Mouse (Mus musculus): ENCODE measurements around the gene Otp.

Otp gene

DNA sequence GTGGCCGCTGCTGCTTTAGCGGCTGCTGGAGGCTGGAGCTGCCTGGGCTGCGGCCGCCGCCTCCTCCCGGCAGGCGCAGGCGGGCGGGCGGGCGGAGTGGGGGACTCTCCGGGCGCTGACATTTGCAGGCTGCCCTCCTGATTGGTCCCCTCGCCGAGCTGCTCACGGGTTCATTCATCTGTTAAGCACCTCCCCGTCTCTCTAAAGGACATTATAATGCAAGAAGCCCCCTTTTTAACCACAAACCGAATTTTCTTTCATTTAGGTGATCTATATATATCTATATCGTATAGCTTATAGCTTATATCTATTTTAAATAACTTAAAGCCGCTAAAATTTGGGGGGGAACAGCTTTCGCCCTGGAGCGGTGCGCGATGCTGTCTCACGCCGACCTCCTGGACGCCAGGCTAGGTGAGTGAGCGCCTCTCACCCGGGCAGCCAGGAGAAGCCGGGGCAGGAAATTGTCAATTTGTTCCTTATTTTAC is at the start of gene Otp:
Gene Otp, plus strand, starts transcription at position 207 of the 485 bp plus-strand sequence.
- no peak for DNase-seq (ENCODE audit: low read depth, low spot score)

DNA sequence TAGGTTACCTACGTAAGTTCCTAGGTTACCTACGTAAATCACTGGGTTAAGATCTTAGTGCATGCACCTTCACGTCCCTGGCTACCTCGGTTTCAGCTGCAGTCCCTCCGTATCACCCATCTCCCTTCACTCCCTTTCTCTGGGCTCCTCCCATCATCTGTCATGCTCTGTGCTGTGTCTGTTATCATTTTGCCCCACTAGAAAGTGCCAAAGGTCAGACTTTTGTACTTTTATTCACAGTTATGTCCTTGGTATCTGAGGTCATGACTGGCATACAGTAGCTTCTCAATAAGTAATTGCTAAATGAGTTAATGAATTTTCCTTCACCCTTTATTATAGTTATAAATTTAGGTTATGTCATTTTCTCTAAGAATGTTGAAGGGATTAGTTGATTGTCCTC is 49.0 kb upstream of the Otp start:
- no peak for DNase-seq (ENCODE audit: low read depth, low spot score)

DNA sequence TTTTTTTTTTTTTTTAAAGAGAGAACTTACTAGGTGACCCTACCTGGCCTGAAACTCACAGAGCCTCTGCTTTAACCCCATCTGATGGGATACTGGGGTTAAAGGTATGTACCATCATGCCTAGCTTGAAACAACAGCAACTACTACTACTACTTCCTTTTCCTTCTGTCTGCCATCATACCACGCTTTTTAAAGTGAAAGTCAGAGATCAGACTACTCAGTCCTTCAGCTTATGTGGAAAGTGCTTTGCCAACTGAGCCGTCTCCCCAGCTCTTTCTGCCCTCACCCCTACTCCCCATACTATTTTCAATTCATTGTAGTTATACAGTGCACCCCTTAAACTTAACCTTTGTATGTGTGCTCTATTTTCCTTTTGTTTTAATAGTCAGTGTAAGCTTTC is 48.4 kb upstream of the Otp start:
- DNase-seq (ENCODE audit: low read depth, low spot score): no peak

DNA sequence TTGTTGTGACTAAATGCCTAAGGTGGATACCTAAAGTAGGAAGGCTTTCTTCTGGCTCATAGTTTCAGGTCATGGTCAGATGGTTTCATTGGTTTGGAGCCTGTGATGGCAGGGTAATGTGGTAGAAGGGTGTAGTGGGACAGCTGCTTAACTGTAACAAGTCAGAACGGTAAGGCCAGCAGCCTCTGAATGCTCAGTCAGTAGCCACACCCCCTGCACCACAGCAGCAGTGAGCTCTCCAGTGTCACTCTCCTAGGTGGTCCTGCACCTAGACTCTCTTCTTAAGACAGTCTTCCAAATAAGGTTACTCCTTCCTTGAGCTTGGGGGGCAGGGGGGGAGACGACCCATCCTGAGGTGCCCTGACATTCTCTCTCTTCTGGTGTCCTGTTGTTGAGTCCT is 47.6 kb upstream of the Otp start:
- no peak for DNase-seq (ENCODE audit: low read depth, low spot score)

DNA sequence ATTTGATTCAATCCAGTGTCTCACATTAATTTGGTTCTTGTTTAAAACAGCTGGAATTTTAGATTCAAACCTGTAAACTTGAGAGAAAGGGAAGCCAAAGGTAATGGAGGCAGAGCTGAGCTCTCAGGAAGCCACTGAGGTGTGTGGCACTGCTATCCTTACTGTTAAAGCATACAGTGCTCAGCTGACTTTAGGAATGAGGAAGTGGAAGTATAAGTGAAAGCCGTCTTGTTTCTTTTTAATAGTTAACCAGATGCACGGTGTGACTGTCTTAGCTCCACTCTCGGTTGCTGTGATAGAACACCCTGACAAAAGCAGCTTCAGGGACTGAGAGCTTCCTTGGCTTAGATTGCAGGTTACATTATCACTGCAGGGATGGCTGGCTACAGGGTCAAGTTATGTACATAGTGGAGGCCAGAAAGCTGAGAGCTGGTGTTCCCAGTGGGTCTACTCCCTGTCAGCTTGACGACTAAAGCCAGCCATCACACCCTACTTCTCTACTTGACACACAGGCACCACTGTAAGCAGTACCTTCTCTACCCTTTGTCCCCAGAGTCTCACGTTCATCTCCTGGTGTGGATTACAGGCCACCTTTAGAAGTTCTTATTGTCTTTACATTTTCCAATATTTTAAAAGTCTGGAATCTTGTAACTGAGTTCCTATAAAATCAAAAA is 37.2 kb upstream of the Otp start:
- no peak for DNase-seq (ENCODE audit: low read depth, low spot score)

DNA sequence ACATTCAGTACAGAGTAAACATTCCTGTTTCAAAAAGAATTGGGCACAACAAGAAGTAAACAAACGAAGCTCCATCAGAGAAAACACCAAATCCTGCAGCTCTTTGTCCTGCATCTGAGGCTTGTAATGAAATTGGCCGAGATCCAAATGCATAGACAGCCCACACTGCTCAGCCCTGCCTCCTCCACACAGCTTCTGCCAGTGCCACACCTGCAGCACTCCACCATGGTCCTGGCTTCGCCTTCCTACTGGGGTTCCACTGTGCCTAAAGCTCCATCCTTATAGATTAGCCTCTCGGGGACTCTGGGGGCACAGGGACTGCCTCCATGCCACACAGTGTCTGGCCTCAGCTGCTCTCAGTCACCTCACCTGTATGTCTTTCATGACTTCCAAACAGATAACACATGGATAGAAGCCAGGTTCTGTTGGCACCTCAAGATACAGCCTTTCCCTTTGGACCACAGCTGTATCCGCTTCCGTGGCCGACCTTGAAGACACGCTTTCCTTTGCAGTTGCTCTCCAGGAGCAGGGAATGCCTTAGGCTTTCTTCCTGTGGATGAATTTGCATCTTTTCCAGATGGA is 36.6 kb upstream of the Otp start:
- DNase-seq (ENCODE audit: low read depth, low spot score): no peak

DNA sequence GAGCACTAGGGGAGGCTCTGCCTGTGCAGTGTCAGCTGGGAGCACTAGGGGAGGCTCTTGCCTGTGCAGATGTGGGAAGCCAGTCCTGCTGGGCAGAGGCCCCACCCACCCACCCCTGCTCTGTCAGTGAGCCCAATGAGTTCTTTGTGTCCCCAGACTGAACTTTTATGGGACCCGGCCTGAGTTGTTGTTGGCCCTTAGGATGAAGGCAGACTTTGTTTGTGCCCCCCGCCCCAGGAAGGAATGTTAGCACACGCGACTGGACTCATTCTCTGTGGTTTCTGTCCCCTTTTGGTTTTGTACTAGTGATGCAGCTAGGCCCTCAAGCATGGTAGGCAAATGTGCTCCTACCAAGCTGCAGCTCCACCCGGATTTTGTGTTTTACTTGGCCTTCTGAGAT is 32.2 kb upstream of the Otp start:
- no peak for DNase-seq (ENCODE audit: low read depth, low spot score)

DNA sequence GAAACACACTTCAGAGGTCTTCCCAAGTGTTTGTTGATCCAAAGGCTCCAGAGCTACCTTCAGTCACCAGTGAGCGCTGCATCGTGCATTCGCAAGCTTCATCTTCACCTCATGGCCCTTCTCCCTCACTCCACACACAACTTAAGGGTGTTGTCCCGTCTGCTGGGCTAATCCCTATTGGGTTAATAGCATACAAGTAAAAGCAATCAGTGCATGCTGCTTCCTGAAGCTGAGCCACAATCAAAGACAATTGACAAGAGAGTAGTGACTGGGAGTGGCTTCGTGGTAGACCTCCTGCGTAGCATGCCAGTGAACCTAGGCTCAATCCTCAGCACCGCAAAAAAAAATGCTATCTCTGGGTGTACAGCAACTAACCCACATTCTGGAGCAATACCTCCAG is 27.5 kb upstream of the Otp start:
- DNase-seq (ENCODE audit: low read depth, low spot score): no peak

DNA sequence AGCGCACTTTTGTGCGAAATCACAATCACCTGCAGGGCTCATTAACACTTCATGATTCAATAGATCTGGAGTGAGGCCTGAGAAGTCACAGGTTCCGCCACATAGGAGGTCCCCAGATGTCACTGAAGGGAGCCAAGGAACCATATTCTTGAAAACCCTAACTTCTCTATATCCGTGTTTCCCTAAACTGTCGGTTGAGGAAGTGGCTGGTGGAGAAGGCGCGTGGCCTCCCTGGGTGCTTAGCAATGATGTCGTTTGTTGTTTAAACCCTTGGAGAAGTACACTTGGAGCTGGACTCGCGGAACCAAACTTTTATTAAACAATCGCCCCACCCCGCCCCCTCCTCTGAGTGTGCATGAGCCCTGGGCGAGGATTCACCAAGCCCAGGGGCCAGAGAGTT is 26.1 kb upstream of the Otp start:
- no peak for DNase-seq (ENCODE audit: low read depth, low spot score)

DNA sequence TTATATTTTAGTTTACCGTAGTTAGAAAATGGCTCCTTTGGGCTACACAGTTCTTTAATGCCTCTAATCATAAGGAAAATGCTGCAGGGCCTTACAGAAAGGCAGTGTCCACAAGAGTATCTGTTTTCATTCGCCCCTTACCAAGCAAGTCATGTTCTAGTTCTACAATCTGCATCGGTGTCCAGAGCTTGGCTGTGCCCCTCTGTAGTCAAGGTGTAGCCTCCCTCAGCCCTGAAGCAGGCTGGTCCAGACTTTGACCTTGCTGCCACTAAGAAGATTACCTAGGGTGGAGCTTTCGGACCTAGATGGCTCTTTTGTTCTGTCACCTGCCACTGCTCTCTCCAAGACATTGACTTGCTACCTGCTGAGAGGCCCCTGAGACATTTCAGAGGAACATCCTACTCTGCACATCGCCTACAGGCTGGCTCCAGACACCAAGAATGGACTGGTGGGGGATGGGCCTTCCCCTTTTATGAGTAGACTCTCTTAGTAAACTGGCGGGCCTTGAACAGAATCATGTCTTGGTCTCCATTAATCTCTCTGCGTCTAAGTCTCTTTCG is 17.3 kb upstream of the Otp start:
- no peak for DNase-seq (ENCODE audit: low read depth, low spot score)

DNA sequence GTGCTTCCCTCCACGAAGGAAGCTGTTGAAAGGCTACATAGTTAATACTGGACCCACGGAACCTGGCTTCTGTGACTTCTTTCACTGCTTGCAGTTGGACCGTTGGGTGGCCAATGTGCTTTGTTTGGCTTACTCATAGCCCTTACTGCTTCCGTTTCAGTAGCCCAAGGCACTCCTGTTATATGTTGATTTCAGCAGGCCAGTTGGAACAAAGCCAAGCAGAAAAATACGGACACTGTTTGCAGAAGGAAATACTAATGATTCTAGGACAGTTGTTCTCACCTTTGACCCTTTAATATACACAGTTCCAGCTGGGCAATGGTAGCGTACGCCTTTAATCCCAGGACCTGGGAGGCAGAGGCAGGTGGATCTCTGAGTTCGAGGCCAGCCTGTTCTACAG is 16.1 kb upstream of the Otp start:
- DNase-seq (ENCODE audit: low read depth, low spot score): no peak

DNA sequence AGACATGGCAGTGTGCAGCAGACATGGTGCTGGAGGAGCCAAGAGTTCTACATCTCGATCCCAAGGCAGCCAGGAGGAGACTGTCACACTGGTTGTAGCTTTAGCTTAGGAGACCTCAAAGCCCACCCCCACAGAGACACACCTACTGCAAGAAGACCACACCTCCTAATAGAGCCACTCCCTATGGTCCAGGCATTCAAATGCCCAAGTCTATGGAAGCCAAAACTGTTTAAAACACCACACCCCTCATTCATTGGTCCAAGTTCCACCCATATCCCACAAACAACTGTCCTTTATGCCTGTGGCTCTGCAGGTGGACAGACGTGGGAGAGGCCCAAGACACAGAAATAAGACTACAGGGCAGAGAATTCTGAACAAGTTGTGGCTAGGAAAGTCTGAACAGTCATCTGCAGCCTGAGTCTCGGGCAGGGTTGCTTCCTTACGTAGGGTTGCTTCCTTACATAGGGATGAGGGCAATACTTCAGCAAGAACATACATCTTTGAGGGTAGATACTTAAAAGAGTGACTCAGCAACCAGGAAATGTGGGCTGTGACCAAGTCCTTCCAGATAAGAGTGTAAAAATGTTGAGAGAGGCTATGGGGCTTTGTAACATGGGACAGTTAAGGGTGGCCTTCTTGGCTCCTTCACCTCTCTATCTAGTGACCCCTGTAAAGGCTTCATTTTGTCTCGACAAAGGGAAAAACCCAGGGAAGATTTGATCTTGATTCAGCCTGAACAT is 12.7 kb upstream of the Otp start:
- DNase-seq (ENCODE audit: low read depth, low spot score): no peak

DNA sequence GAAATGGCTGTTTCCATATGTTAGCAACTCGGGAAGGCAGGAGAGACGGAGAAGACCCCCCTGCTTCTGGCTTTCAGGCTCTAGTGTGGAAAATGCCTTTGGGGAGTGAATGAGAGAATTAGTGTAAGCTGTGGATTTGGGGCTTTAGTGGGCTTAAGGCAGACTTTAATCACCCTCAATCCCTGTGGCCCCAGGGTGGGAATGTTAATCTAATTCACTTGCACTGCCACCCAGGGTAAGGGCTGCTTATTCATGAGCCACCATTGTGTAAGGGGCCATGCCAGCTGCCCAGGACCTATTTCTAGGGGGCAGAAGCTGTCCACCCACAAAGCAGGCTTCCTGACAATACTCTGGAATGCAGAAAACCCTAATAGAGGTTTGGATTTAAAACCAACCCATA is 8.5 kb upstream of the Otp start:
- no peak for DNase-seq (ENCODE audit: low read depth, low spot score)

DNA sequence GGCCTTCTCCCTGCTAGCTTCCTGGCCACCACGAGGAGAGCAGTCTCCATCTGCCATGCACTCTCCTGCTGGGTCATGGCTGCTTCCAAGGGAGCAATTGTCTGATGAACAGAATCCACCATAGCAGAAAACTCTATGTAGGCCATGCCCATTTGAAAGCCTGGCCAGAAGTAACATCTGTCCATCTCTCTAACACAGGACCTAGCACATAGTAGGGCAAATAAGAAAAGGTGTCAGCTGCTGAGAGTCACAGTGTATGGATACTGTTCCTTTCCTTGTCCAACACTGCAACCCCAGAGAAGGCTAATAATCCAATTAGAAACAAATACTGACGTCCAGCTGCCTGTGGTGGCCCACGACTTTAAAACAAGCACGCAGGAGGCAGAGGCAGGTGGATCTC is 7.6 kb upstream of the Otp start:
- DNase-seq (ENCODE audit: low read depth, low spot score): no peak

DNA sequence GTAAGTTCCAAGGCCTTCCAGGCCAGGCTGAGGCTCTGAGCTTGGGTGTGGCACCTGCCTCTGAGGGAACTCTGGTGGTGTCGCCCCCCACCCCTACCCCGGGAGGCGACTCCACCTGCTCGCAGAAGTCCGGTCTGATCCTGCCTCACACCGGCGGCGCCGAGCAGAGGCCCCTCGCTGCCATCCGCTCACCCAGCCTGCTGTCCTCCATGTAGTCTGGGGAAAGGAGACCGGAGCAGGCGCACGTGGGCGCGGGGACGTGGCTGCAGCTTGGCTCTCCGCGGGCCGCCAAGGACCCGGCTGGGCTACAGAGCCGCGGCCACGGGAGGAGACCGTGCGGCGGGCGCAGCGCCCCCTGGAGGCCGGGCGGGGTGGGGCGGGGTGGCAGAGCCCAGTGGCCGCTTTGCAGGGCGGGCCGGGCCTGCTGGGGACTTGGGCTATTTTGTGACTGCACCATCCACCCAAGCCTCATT is 6.9 kb upstream of the Otp start:
- no peak for DNase-seq (ENCODE audit: low read depth, low spot score)

DNA sequence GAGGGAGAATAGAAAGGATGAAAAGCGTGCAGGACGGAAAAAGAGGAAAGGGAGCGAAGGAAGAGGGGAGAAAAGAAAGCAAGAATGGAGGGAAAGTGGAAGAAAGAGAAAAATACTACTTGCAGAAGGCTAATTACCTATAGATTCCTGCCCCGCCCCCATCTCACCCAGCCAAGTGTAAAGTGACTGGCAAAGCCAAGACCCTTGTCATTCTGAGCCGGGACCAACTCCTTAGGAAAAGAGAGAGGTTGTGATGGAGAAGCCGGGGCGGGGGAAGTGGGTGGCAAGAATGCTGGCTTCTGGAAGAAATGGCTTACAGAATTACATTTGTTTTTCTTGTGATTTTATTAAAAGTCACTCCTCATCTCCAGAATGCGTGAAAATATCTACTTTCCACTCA is 5.9 kb upstream of the Otp start:
- DNase-seq (ENCODE audit: low read depth, low spot score): no peak

DNA sequence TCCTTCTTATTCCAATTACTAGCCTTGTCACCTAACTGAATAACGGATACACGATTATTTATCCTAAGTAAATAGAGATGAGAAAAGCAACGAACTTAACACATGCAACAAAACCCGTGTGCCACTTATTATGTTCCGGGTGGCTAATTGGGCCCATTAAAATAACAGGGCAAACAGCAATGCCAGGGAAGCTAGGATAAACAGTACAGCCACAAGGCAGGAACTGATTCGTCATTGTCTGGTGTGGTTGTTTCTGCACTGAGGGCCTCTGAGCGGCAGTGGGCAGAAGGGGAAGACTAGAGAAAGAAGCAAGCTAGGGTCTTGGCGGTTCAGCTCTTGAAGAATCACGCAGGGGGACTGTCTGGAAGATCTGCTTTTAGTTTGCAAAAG is 5.3 kb upstream of the Otp start:
- DNase-seq (ENCODE audit: low read depth, low spot score): no peak

DNA sequence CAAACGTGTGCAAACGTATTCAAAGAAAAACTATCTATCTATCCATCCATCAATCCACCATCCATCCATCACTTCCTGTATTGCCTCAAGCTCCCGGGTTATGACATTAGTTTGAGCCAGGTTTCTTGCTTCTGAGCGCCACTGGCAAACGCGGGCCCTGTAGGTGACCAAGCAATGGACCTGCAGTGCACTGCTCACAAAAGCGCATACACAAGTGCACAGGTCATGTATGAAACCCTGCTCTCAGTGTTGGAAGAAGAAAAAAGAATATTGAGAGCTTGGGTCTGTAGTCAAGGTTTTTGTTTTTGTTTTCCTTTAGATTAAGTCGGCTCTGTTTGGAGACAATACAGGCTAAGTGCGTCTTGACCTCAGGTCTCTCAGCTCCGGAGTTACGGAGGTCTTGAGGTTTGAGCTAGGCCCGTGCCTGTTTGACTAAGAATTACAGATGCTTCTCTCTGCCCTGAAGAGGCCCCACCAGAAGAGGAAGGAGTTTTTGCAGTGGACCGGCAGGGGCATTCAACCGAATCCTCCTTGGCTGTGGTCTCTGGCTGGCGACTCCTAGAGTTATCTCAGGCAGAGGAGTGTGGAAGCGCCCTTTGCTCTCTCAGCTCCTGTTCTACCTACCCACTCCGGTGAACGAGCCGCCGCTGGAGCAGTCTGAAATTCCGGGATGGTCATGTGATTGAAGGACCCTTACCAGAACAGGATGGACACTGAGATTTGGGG is 4.8 kb upstream of the Otp start:
- no peak for DNase-seq (ENCODE audit: low read depth, low spot score)

DNA sequence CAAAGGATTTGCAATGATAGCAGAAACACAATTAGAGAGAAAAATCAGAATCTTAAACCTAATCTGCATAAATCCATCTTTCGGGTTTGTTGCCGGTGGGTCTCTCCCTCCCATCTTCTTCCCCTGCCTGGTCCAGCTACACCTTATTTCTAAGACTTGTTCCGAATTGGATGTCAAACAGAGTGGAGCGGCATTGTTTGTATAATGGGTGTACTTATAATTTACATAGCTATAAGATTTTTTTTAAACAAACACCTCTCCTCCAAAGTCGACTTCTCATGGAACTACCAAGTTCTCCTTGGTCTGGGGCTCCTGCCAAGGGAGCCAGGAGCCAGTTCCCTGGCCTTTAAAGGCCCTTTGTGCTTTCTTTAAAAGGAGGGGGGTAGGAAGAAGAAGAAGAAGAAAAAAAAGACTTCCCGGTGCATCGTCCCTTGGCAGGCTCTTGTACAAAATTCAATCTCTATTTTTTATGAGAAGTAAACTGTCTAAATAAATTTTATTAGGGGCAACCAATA is 3.5 kb upstream of the Otp start:
- DNase-seq (ENCODE audit: low read depth, low spot score): no peak

DNA sequence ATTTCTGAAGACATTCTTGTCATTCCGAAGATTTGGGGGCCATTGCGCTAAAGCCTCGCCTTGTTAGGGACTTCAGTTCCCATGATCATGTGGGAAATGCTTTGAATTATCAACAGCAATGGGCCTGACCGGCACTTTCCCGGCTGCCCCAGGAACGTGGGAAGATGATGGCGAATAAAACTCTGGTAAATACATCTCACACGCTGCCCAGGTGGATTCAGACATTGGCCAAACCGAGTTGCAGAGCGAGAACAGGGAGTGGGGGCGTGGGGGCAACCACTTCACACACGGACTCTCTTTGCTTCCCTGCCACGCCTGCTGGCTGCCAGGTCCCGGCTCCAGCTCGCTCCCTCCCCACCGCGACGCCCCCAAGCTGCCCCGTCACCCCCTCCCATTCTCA is 3.0 kb upstream of the Otp start:
- DNase-seq (ENCODE audit: low read depth, low spot score): no peak

DNA sequence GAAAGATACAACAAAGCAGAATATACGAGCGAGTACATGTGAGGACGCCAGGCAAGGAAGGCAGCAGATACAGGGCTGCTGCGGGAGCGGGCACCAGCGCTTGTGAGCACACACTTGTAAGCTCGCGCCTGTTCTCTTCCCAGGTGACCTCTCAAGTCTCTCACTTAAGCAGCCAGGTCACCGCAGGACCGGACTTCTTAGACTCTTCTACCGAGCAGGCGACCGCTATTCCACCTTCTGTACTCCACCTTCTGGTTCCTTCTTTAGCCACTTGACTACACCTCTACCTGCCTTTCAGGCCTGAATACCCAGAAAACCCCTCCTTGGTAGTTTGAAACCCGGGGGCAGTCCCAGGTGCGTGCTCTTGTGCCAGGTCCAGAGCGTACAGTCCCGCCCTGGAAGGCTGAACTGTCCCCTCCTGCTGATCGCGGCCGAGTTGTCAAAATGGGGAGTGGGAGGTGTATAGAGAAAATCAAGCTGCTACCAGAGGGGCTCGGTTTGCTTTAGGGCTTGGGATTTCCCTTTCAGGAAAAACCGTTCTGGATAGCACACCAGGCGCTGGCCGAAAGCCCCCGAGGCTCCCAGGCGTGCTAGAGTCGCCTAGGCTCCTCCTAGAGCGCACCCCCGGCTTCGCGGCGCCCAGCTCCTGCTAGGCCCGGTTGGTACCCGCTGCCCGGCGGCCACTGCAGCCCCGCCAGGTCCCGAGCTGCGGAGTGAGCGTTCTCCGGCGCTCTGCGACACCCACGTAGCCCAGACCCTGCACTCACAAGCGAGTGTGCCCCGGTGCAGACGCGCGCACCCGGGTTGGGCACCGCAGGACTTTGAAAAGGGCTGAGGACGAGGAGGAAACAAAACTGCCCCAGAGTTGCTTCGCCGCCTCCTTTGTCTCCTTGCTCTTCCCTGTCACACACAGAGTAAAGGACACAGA is 2.0 kb upstream of the Otp start:
- no peak for DNase-seq (ENCODE audit: low read depth, low spot score)

Measured in WW6 (cell line).